Mouse (Mus musculus) bone marrow macrophage, adult 2 months (primary cell): ENCODE data around the gene Mdh2.

ENCODE experiments used
- CTCF ChIP-seq: IDR thresholded peaks from 2 replicates; pipeline ENCODE4 v1.5.1; 2012; ENCODE audit warnings: low read depth, mild to moderate bottlenecking, low read length, moderate library complexity
- POLR2A ChIP-seq: IDR thresholded peaks from 2 replicates; pipeline ENCODE4 v1.6.1; 2012; ENCODE audit warnings: mild to moderate bottlenecking, low read depth, low read length, borderline replicate concordance

GRCm38 (mm10) chr5:135793996-135794858, 15.9 kb downstream of the Mdh2 start:
- peak; percentile 43 for TF ChIP-seq CTCF
- no peak for TF ChIP-seq POLR2A
